Mouse (Mus musculus) liver, adult 2 months (tissue): ENCODE data around the gene Gpld1.

Experiments
- CTCF ChIP-seq: fragments of 200-500 bp; IDR thresholded peaks from 2 replicates; pipeline ENCODE4 v1.5.1; 2011; ENCODE audit warnings: low read depth, low read length, control low read depth
- POLR2A ChIP-seq: fragments of 200-500 bp; IDR thresholded peaks from 2 replicates; pipeline ENCODE4 v1.6.1; 2011; ENCODE audit warnings: low read length, control low read depth; ENCODE audit not compliant: insufficient read depth; ENCODE audit errors: extremely low read depth

- TF ChIP-seq CTCF (no peak), POLR2A (no peak)
Measured at GRCm38 (mm10) chr13:24955091-24955490, 12.1 kb downstream of the Gpld1 start.
